Mouse (Mus musculus) forebrain, embryonic 11.5 days (tissue): ENCODE data around the gene Hic1. TPM values are rescaled to one million over a fixed set of nuclear protein-coding genes. Genes with fewer than 3 reads are reported as not detected.
A peak's percentile ranks its signal among the peaks of the same experiment; 100 is the strongest.

Source experiments
- ATAC-seq: fragments of 200-750 bp; cut with Nextera tagmentation; replicated peaks from 2 replicates; pipeline ENCODE4 v1.8.0; 2017; ENCODE audit warnings: moderate TSS enrichment; ENCODE audit not compliant: low FRiP score
- DNase-seq: peaks from one replicate; pipeline ENCODE4 v3.0.0-alpha.2; 2017; ENCODE audit warnings: low spot score
- H3K27ac ChIP-seq: fragments of 300-500 bp; sonication (generic); 2 replicates; pipeline ENCODE4 v1.5.1; 2014; ENCODE audit warnings: low read depth, low read length
- H3K27me3 ChIP-seq: fragments of 300-500 bp; sonication (generic); 2 replicates; pipeline ENCODE4 v1.6.1; 2014; ENCODE audit warnings: mild to moderate bottlenecking, low read length, mixed read lengths; ENCODE audit not compliant: control insufficient read depth, insufficient read depth
- H3K36me3 ChIP-seq: fragments of 300-500 bp; sonication (generic); 2 replicates; pipeline ENCODE4 v1.6.1; 2014; ENCODE audit warnings: mild to moderate bottlenecking, low read length, moderate library complexity, mixed read lengths; ENCODE audit not compliant: control insufficient read depth, insufficient read depth
- H3K4me1 ChIP-seq: fragments of 300-500 bp; sonication (generic); replicated peaks from 2 replicates; pipeline ENCODE4 v1.6.1; 2014; ENCODE audit warnings: low read length, mixed read lengths; ENCODE audit not compliant: control insufficient read depth, insufficient read depth
- H3K4me2 ChIP-seq: fragments of 300-500 bp; sonication (generic); 2 replicates; pipeline ENCODE4 v1.6.1; 2014; ENCODE audit warnings: low read depth, mild to moderate bottlenecking, low read length, moderate library complexity, mixed read lengths; ENCODE audit not compliant: severe bottlenecking
- H3K4me3 ChIP-seq: fragments of 300-500 bp; sonication (generic); 2 replicates; pipeline ENCODE4 v1.5.1; 2014; ENCODE audit warnings: low read depth, low read length
- H3K9ac ChIP-seq: fragments of 300-500 bp; sonication (generic); 2 replicates; pipeline ENCODE4 v1.6.1; 2014; ENCODE audit warnings: low read length
- H3K9me3 ChIP-seq: fragments of 300-500 bp; sonication (generic); 2 replicates; pipeline ENCODE4 v1.6.1; 2016; ENCODE audit warnings: low read length, mixed read lengths; ENCODE audit not compliant: control insufficient read depth
- WGBS: fragments of 180-500 bp; shearing (Covaris S2); extraction: QIAGEN DNeasy Blood & Tissue Kit; methylation state at CpG from one replicate; pipeline ENCODE4 v1.1.7; 2014; 5-methylcytosine and 5-hydroxymethylcytosine counted together
- microRNA counts: library from miRNA; unstranded; fragments of <30 nt; microRNA quantifications from one replicate; lab custom pipeline; 2015
- microRNA-seq: library from miRNA; unstranded; fragments of <30 nt; microRNA quantifications from one replicate; pipeline ENCODE4, GENCODE M21; 2016; ENCODE audit not compliant: insufficient number of aligned reads
- polyA plus RNA-seq: library from polyadenylated mRNA; unstranded; fragments of >200 nt; fragmentation: Nextera tagmentation; extraction: Ambion mirVana; gene quantifications from 2 replicates; pipeline ENCODE4 v1.2.1, GENCODE M21; 2014

The Hic1 gene
- polyA plus RNA-seq, 1 experiment from 2014 or later = 0.86 TPM

DNA sequence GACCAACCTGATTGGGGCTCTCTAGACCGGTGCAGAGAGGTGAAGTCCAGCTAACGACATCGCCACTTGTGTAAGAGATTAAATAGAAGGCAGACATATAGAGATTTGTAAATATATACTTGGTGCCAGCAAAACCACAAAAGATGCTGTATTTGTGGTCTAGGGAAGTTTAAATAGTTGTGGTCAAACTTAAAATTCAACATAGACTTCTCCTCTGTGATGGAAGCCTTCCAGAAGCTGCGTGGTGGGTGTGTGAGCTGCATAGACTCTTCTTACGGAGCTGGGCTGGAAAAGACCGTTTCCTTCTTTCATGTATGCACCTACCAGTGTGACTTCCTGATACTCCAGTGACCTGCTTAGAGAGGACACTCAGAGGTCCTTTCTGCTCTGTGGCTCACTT, 52.9 kb downstream of the Hic1 start:
- 93% methylated on average over 6 of the region's 6 CpGs for WGBS
- H3K4me1 ChIP-seq = no peaks in the 10 kb centered on the region

More for the DNA sequence above, 52.9 kb downstream of the Hic1 start:
- H3K4me2 ChIP-seq = no peak overlapping the region
- DNase-seq = no peak
- H3K9ac ChIP-seq = no peak overlapping the region
- no peaks in the 10 kb centered on the region for H3K27me3 ChIP-seq
- H3K27ac ChIP-seq = no peak overlapping the region
- H3K36me3 ChIP-seq = no peaks in the 10 kb centered on the region
- H3K4me3 ChIP-seq = no peak overlapping the region
- ATAC-seq = no peak
- no peaks in the 10 kb centered on the region for H3K9me3 ChIP-seq

MicroRNAs within 50 kb of the gene (microRNA counts, 519-probe panel; counts per million panel counts)
- 2,610 counts per million, percentile 5 among the panel's probes with 10 or more counts for microRNA mmu-miR-132 (lab: Ali Mortazavi, UCI)
- microRNA mmu-miR-212 (lab: Ali Mortazavi, UCI) = 31.2 counts per million

Small RNA genes lying within 50 kb of the gene (microRNA-seq; reads per million reads assigned to microRNA genes)
- gene Mir132 (140 reads per million, percentile 39 among the genes with 10 or more reads in this experiment), gene Mir212 (11.8 reads per million, percentile 6 among the genes with 10 or more reads in this experiment)

Other genes starting within 250 kb of the Hic1 start
- gene Smg6, start 243.7 kb downstream of the Hic1 start, polyA plus RNA-seq = 19.8 TPM in 2 replicates
- gene Srr, start 243.6 kb downstream of the Hic1 start, polyA plus RNA-seq = 25.3 and 26.3 TPM in 2 replicates
- 32.7 and 34.4 TPM in 2 replicates for gene Ovca2, start 9.3 kb upstream of the Hic1 start, polyA plus RNA-seq
- 21.8 and 24.0 TPM in 2 replicates for gene Dph1, start 21.7 kb upstream of the Hic1 start, polyA plus RNA-seq
- 1.0 and 1.1 TPM in 2 replicates for gene Rtn4rl1, start 24.3 kb upstream of the Hic1 start, polyA plus RNA-seq
- 140 and 146 TPM in 2 replicates for gene Rpa1, start 178.8 kb upstream of the Hic1 start, polyA plus RNA-seq
- 17.3 and 20.0 TPM in 2 replicates for gene Smyd4, start 178.9 kb upstream of the Hic1 start, polyA plus RNA-seq